Mouse (Mus musculus) E14TG2a.4 (cell line): ENCODE measurements around the gene Olfr18.
"Not testable (repeated sequence)": the region's sequence is repeated elsewhere in the genome, so short reads cannot be mapped to it uniquely, and the experiment has no call there.

Source experiments
- H3K27me3 ChIP-seq: 2 replicates; pipeline ENCODE4 v1.6.1; 2014; ENCODE audit warnings: low read length, control low read depth; ENCODE audit not compliant: insufficient read depth
- H3K36me3 ChIP-seq: 2 replicates; pipeline ENCODE4 v1.6.1; 2014; ENCODE audit warnings: low read length, control low read depth; ENCODE audit not compliant: insufficient read depth
- H3K4me1 ChIP-seq: replicated peaks from 2 replicates; pipeline ENCODE4 v1.6.1; 2014; ENCODE audit warnings: low read depth, low read length, control low read depth
- H3K4me3 ChIP-seq: replicated peaks from 2 replicates; pipeline ENCODE4 v1.5.1; 2014; ENCODE audit warnings: mild to moderate bottlenecking, low read length
- H3K9me3 ChIP-seq: 2 replicates; pipeline ENCODE4 v1.6.1; 2014; ENCODE audit warnings: low read length, control low read depth
- CTCF ChIP-seq: conservative IDR thresholded peaks from 2 replicates; pipeline ENCODE4 v1.5.1; 2014; ENCODE audit warnings: low read length
- NANOG ChIP-seq: IDR thresholded peaks from 2 replicates; pipeline ENCODE4 v1.6.1; 2014; ENCODE audit warnings: borderline replicate concordance, low read length, mixed read lengths
- POU5F1 ChIP-seq: IDR thresholded peaks from 2 replicates; pipeline ENCODE4 v1.6.1; 2014; ENCODE audit warnings: low read length, borderline replicate concordance

Olfr18 gene

DNA sequence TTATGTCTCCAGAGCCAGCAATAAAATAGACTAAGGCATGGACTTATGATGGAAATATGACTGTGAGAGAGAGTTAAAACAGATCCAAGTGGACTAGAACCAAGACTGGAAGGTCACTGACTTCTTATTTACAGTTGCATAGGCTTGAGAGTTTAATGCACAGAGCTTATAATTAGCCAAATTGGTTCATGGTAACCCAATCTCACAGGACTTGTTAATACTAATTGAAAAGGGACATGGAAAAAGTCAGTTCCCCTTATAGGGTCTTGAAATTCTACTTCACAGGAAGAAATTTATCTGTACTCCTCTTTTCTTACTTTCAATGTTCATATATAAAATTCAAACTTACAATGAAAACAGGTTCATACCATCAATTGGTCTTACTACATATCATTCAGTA, at the start of gene Olfr18:
Olfr18 (minus strand) TSS at position 101 of the 400 bp plus-strand sequence.
- H3K4me1 ChIP-seq = no peaks in the 10 kb centered on the region
- peaks cover 4% of the 10 kb centered on the region; the same call in 1 of the 2 replicates for H3K9me3 ChIP-seq
- H3K36me3 ChIP-seq = no peaks in the 10 kb centered on the region
- TF ChIP-seq NANOG = no peak
- no peak for TF ChIP-seq CTCF
- TF ChIP-seq POU5F1 = no peak
- H3K4me3 ChIP-seq = no peak within 1 kb of the TSS
- no peaks in the 10 kb centered on the region for H3K27me3 ChIP-seq

DNA sequence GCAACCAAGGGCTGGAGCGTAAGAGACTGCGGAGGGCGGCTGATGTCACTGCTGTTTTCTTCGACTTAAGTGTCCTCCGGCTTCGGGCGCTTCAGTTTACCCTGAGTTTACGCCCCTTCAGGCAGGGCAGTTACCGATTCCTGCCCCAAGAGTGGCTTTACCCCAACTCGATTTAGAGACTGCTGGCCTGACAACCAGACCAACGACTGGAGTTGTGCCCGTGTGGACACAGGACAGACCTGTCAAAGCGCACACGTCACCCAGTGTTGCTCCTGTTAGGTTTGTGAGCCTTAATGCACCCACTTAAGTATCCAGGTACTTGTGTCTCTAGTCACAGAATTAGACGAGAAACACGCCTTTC, 49.4 kb upstream of the Olfr18 start:
- Histone ChIP-seq H3K4me3 (peak overlapping the region; percentile 81), H3K4me1 (no peaks in the 10 kb centered on the region; the same call in 1 of the 2 replicates), H3K36me3 (no peaks in the 10 kb centered on the region), H3K27me3 (no peaks in the 10 kb centered on the region), H3K9me3 (peaks cover 48% of the 10 kb centered on the region)
- TF ChIP-seq POU5F1 (no peak), CTCF (no peak), NANOG (no peak)

DNA sequence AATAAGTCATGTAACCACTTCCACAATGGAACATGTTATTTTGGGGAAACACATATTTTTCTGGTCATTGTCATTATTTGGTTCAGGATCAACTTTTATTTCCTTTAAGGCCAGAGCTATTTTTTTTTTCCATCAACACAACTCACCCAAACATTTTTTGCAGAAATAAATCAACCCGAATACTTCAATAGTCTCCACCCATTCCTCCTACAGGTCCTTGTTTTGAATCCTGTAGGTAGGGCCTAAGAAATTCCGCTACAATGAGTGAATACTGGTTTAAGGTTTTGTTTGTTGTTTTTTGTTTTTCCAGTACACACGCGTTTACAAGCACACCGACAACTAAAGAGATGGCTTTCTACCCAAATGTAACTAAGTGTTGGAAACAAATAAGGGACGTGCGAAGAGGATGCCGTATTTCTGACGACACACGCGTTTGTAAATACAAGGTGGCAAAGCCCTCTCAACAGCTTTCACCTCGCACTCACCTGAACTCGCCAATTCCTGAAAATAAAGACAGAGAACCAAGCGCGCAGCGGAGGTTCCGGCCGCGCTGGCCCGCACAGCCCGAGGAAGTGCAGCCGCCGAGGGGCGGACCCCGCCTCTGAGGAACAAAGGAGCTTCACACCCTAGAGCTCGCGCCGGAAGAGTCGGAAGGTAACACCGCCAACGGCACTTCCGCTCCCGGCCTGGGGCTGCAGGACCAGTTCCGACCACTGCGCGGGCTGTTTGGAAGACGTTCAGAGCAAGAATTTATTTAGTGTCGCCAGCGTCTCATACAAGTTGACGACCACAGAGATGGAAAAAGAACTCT, 48.8 kb upstream of the Olfr18 start, which contains the start of gene Zfp560:
Zfp560 (minus strand) TSS at position 646 of the 811 bp plus-strand sequence.
- Histone ChIP-seq H3K9me3 (peaks cover 45% of the 10 kb centered on the region), H3K4me1 (no peaks in the 10 kb centered on the region; the same call in 1 of the 2 replicates), H3K27me3 (no peaks in the 10 kb centered on the region), H3K4me3 (peak within 1 kb of the TSS; percentile 81), H3K36me3 (no peaks in the 10 kb centered on the region)
- TF ChIP-seq POU5F1 = no peak
- no peak for TF ChIP-seq NANOG
- peak; percentile 35 for TF ChIP-seq CTCF

DNA sequence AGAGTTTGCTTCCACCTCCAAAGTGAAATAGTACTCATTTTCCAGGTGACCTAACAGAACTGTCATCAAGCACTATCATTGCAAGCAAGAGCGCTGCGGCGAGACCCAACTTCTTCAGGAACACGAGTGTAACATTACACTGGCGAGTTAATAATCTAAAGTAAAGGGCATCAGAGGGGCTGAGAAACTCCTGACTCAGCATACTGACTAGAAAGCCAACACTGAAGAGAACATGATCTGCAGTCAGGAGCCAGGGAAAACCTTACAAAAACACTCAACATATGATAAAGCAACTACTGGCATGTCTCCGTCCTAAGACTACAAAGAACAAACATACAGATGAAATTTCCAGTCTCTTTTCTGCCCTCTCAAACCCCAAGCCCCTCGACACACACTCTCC, 47.8 kb upstream of the Olfr18 start:
- Histone ChIP-seq H3K4me3 (no peak overlapping the region), H3K4me1 (no peaks in the 10 kb centered on the region; the same call in 1 of the 2 replicates), H3K36me3 (no peaks in the 10 kb centered on the region), H3K27me3 (no peaks in the 10 kb centered on the region), H3K9me3 (peaks cover 41% of the 10 kb centered on the region)
- TF ChIP-seq POU5F1 (no peak), CTCF (no peak), NANOG (no peak)

DNA sequence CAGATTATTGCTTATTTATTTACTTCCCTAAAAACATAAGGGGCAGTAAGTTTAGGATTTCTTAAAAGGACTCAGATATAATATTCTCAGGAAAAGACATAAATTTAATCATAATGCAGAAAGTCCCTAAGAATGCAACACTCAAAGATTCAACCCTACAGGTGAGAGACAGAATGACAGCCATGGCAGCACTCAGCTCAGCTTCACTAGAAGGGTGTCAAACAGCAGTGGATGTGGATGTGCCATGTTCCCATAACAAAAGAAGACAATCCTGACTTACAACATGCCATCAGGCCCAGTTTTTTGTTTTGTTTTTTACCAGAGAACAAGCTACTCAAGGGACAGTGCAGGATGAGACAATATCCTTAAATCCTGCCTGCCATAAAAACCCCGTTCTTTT, 38.8 kb upstream of the Olfr18 start:
- H3K4me1 ChIP-seq = no peaks in the 10 kb centered on the region
- TF ChIP-seq NANOG (peak; percentile 46; the same call in 1 of the 2 replicates), POU5F1 (no peak), CTCF (peak; percentile 42)
- H3K27me3 ChIP-seq = no peaks in the 10 kb centered on the region
- no peaks in the 10 kb centered on the region for H3K36me3 ChIP-seq
- H3K9me3 ChIP-seq = peaks cover 14% of the 10 kb centered on the region
- H3K4me3 ChIP-seq = no peak overlapping the region

DNA sequence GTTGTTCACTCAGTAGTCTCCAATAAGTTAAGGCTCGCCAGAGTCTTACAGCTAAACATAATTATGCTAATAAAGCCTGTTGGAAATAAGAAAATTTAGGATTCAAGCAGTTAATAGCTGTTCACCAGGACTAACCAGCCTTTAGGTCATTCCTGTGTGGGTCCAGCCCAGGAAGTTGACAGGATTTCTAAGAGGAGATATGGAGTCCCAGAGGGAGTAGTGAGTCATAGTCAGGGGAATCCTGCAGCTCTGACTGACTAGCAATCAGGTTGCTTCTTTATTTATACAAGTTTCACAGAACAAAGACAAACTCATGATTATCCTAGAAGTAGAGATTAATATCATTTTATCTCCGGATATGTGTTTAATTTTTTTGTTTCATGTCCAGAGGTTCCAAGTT, 31.4 kb upstream of the Olfr18 start:
- Histone ChIP-seq H3K36me3 (no peaks in the 10 kb centered on the region), H3K27me3 (no peaks in the 10 kb centered on the region), H3K9me3 (peaks cover 8% of the 10 kb centered on the region), H3K4me3 (no peak overlapping the region), H3K4me1 (no peaks in the 10 kb centered on the region)
- TF ChIP-seq NANOG = no peak
- TF ChIP-seq CTCF = no peak
- no peak for TF ChIP-seq POU5F1

DNA sequence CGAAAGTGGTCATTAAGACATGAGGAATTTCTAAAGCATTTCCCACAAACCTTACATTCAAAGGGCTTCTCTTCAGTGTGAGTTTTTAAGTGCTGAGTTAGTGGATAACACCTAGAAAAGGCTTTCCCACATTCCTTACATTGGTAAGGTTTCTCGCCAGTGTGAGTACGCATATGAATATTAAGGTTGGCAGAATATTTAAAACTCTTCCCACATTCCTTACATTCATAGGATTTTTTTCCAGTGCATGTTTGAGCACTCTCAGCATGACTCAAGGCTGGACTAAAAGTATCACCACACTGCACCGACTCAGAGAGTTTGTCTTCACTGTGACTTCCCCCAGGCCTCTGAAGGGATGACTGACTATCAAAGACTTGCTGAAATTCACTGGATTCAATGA, 12.6 kb upstream of the Olfr18 start:
- Histone ChIP-seq H3K27me3 (no peaks in the 10 kb centered on the region), H3K4me1 (no peaks in the 10 kb centered on the region), H3K4me3 (no peak overlapping the region), H3K9me3 (no peaks in the 10 kb centered on the region), H3K36me3 (no peaks in the 10 kb centered on the region)
- TF ChIP-seq CTCF (no peak), NANOG (no peak), POU5F1 (no peak)

DNA sequence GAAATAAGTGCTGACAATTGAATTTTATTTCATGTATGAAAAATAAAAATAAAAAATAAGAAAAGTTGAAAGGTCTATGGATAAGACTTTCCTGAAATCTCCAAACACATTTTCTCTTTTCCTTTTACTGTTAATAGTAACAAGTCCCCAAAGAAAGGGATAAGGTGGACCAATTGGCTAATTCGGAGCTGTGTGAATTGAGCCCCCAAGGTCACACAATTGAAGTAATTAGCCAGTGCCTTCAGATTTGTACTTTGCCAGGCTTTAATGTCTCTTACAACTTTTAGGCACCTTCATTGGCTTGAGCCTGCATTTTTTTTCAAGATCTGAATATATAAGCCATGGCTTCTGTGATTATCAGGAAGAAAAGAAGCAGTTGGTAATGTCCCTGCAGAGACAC, 37.7 kb downstream of the Olfr18 start, which contains the start of gene Olfr873:
Olfr873 (plus strand) TSS at position 301 of the 400 bp plus-strand sequence.
- Histone ChIP-seq H3K4me1 (peaks cover 11% of the 10 kb centered on the region), H3K36me3 (no peaks in the 10 kb centered on the region), H3K4me3 (no peak within 1 kb of the TSS), H3K27me3 (no peaks in the 10 kb centered on the region), H3K9me3 (peaks cover 4% of the 10 kb centered on the region)
- TF ChIP-seq CTCF (no peak), NANOG (no peak), POU5F1 (no peak)

DNA sequence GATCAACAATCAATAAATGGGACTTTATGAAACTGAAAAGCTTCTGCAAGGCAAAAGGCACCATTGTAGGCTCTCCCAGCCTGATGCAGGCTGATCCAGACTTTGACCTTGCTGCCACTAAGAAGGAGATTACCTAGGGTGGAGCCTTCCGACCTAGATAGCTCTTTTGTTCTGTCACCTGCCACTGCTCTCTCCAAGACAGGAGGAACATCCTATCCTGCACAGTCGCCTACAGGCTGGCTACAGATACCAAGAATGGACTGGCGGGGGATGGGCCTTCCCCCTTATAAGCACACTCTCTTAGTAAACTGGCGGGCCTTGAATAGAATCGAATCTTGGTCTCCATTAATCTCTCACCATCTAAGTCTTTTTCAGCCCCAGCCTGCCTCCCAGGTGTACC, 40.3 kb downstream of the Olfr18 start:
- H3K36me3 ChIP-seq, H3K27me3 ChIP-seq, H3K4me3 ChIP-seq, H3K9me3 ChIP-seq: not testable (repeated sequence)
- H3K4me1 ChIP-seq = peaks cover 11% of the 10 kb centered on the region
